In the genomic region with DNA sequence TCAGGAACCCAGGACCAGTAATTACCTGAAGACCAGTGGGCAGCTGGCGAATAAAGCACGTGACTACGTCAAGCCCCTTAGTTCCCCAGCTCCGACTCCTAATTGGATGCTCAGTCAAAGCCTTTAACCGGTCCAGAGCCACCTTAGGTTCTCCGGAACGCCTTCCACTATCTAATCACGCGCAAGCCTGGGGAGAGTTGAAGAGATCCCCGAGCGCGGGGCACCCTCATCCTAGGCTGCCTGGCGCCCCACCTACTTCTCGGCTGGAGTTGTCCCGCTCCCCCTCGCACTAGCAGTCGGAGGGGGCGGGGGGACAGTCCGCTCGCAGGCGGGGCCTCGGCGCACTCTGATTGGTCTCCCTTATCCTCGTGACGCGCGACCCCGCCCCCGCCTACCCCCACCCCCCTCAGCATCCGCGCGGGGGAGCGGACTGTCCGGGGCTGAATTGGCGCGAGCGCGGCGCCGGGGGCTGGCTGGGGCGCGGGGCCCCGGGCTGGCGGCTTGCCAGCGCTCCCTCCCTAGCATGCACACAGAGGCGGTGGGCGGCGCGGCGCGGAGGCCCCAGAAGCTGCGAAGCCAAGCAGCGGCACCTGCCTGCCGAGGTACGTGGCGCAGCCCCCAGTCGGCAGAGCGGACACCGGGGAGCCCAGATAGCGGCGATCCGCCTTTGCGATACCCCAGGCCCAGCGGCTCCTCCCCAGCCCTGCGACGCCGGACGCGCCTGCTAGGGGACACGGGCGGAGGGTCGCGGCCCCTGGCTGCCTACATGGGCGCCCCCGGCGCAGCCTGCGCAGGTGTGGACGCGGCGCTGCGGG, we compare ENCODE assay signal across 8 mouse cellular contexts. TPM values are rescaled to one million over a fixed set of nuclear protein-coding genes. Genes with fewer than 3 reads are reported as not detected.
DNase-seq lines count a peak whose midpoint lies in the region; ATAC-seq and TF ChIP-seq lines count a peak whose summit lies in the region.

A gene (plus strand): TSS at position 412 of the 815 bp plus-strand sequence.

- no peak for TF ChIP-seq CTCF in testis, adult 2 months (IDR thresholded peaks at IDR 0.05; ENCODE audit: control insufficient read depth, insufficient read depth, insufficient replicate concordance, low read depth, low read length)

- ATAC-seq in cerebellum, adult (ENCODE audit: insufficient number of reproducible peaks, low FRiP score, low TSS enrichment), result peak; percentile 81
- peak; percentile 98 for ATAC-seq in forebrain, embryonic 14.5 days
- peak; percentile 97 for ATAC-seq in neural tube, embryonic 14.5 days (ENCODE audit: low read depth)

- WGBS in forebrain, embryonic 14.5 days, result under 1% methylated on average over 64 of the region's 81 CpGs
- under 1% methylated on average over 65 of the region's 81 CpGs for WGBS in neural tube, embryonic 14.5 days

- H3K9me3 ChIP-seq in forebrain, embryonic 14.5 days (replicated peaks; ENCODE audit: control insufficient read depth, low read length), result no peaks in the 10 kb centered on the region
- no peaks in the 10 kb centered on the region for H3K9me3 ChIP-seq in neural tube, embryonic 14.5 days (ENCODE audit: control insufficient read depth, low read length)

- H3K27ac ChIP-seq in forebrain, embryonic 14.5 days (ENCODE audit: low read depth, low read length), result peak within 1 kb of the TSS; percentile 74
- H3K27ac ChIP-seq in neural tube, embryonic 14.5 days (ENCODE audit: low read depth, low read length), result peak within 1 kb of the TSS; percentile 83
- H3K27ac ChIP-seq in testis, adult 2 months (ENCODE audit: control insufficient read depth, insufficient read depth, low read depth, low read length), result peak within 1 kb of the TSS; percentile 74

- H3K4me3 ChIP-seq in forebrain, embryonic 14.5 days (ENCODE audit: low read depth, low read length), result peak within 1 kb of the TSS; percentile 74
- H3K4me3 ChIP-seq in neural tube, embryonic 14.5 days (ENCODE audit: low read depth, low read length), result peak within 1 kb of the TSS; percentile 91
- peak within 1 kb of the TSS; percentile 86 for H3K4me3 ChIP-seq in testis, adult 2 months (ENCODE audit: control insufficient read depth, low read depth, low read length)

- peak; percentile 89 for DNase-seq in ES-CJ7 (ENCODE audit: low read depth, low spot score)
- DNase-seq in forebrain, embryonic 14.5 days (ENCODE audit: low spot score), result peak; percentile 95
- DNase-seq in heart, postnatal 14 days, result peak; percentile 91 to 92
- DNase-seq in layer of hippocampus, adult 18-20 months (ENCODE audit: low spot score in 2 of 2), result peak; percentile 85 to 94
- DNase-seq in lung, adult 18-20 months, result peak; percentile 92 to 94

- H3K27me3 ChIP-seq in forebrain, embryonic 14.5 days (replicated peaks; ENCODE audit: control insufficient read depth, insufficient read depth, low read length), result no peaks in the 10 kb centered on the region
- no peaks in the 10 kb centered on the region for H3K27me3 ChIP-seq in neural tube, embryonic 14.5 days (ENCODE audit: control insufficient read depth, insufficient read depth, low read length)
- H3K27me3 ChIP-seq in testis, adult 2 months (ENCODE audit: control insufficient read depth, insufficient read depth, low read length), result no peaks in the 10 kb centered on the region

- H3K9ac ChIP-seq in forebrain, embryonic 14.5 days (ENCODE audit: low read length), result peak within 1 kb of the TSS; percentile 86
- H3K9ac ChIP-seq in neural tube, embryonic 14.5 days (replicated peaks; ENCODE audit: low read depth, low read length), result peak within 1 kb of the TSS; percentile 86

- peaks cover 12% of the 10 kb centered on the region; the same call in 1 of the 2 replicates for H3K4me1 ChIP-seq in forebrain, embryonic 14.5 days (ENCODE audit: control insufficient read depth, insufficient read depth, low read length)
- peaks cover 9% of the 10 kb centered on the region; the same call in 1 of the 2 replicates for H3K4me1 ChIP-seq in neural tube, embryonic 14.5 days (ENCODE audit: control insufficient read depth, insufficient read depth, low read length)
- peaks cover 10% of the 10 kb centered on the region for H3K4me1 ChIP-seq in testis, adult 2 months (ENCODE audit: control insufficient read depth, insufficient read depth, low read length)

- intact Hi-C loops in heart, postnatal 14 days (cut with DNase I), result loop anchor here (5.0 kb wide), 2 partner anchors 65 to 120 kb away; no protein-coding TSS in a partner anchor

- TF ChIP-seq POLR2A in testis, adult 2 months (IDR thresholded peaks at IDR 0.05; ENCODE audit: control insufficient read depth, low read depth, low read length), result peak; percentile 53

- peak within 1 kb of the TSS; percentile 87 for H3K4me2 ChIP-seq in forebrain, embryonic 14.5 days (ENCODE audit: low read length)
- H3K4me2 ChIP-seq in neural tube, embryonic 14.5 days (ENCODE audit: low read depth, low read length), result peak within 1 kb of the TSS; percentile 79

- H3K36me3 ChIP-seq in forebrain, embryonic 14.5 days (ENCODE audit: control insufficient read depth, insufficient read depth, low read length), result no peaks in the 10 kb centered on the region
- no peaks in the 10 kb centered on the region for H3K36me3 ChIP-seq in neural tube, embryonic 14.5 days (ENCODE audit: control insufficient read depth, insufficient read depth, low read length)
- no peaks in the 10 kb centered on the region for H3K36me3 ChIP-seq in testis, adult 2 months (ENCODE audit: control insufficient read depth, insufficient read depth, low read length)

RNA-seq across cellular contexts. Expression of the gene that starts here (rescaled TPM):
- polyA plus RNA-seq in forebrain, embryonic 14.5 days (2014; fragmentation: Nextera tagmentation; extraction: Ambion mirVana), result 25.5 and 33.1 TPM in 2 replicates
- total RNA-seq in heart, postnatal 14 days (2021), result 10 to 100 TPM; 43.3 to 46.0 TPM
- 100 to 1,000 TPM; 105 to 108 TPM for total RNA-seq in layer of hippocampus, adult 18-20 months (2021)
- 77.9 and 78.5 TPM in 2 replicates for polyA plus RNA-seq in neural tube, embryonic 14.5 days (2014; fragmentation: Nextera tagmentation; extraction: Ambion mirVana)
- polyA plus RNA-seq in testis, adult 2 months (2012; rRNA removed), result 21.0 and 27.7 TPM in 2 replicates

Comparison
In these comparisons a context has a peak if more than half of its experiments do, and no peak if none do; other contexts are left out.
1. Peak in every context shown above with its lines: DNase-seq, ATAC-seq, H3K4me3 ChIP-seq and H3K27ac ChIP-seq.